Mouse (Mus musculus) neural tube, embryonic 14.5 days (tissue): ENCODE data around the gene Slc25a42. TPM values are rescaled to one million over a fixed set of nuclear protein-coding genes. Genes with fewer than 3 reads are reported as not detected.

Source experiments
- ATAC-seq: fragments of 200-750 bp; cut with Nextera tagmentation; 2 replicates; pipeline ENCODE4 v1.8.0; 2017; ENCODE audit warnings: low read depth, mild to moderate bottlenecking, moderate TSS enrichment, moderate library complexity
- H3K27ac ChIP-seq: fragments of 300-500 bp; sonication (generic); 2 replicates; pipeline ENCODE4 v1.5.1; 2014; ENCODE audit warnings: low read depth, mild to moderate bottlenecking, control low read depth, low read length, moderate library complexity, mixed read lengths
- H3K27me3 ChIP-seq: fragments of 300-500 bp; sonication (generic); 2 replicates; pipeline ENCODE4 v1.6.1; 2014; ENCODE audit warnings: low read length; ENCODE audit not compliant: control insufficient read depth, insufficient read depth
- H3K36me3 ChIP-seq: fragments of 300-500 bp; sonication (generic); 2 replicates; pipeline ENCODE4 v1.6.1; 2014; ENCODE audit warnings: low read length, mixed read lengths; ENCODE audit not compliant: control insufficient read depth, insufficient read depth
- H3K4me1 ChIP-seq: fragments of 300-500 bp; sonication (generic); 2 replicates; pipeline ENCODE4 v1.6.1; 2014; ENCODE audit warnings: low read length; ENCODE audit not compliant: control insufficient read depth, insufficient read depth
- H3K4me2 ChIP-seq: fragments of 300-500 bp; sonication (generic); 2 replicates; pipeline ENCODE4 v1.6.1; 2014; ENCODE audit warnings: mild to moderate bottlenecking, low read depth, low read length, control low read depth
- H3K4me3 ChIP-seq: fragments of 300-500 bp; sonication (generic); 2 replicates; pipeline ENCODE4 v1.5.1; 2014; ENCODE audit warnings: low read depth, low read length, control low read depth, mixed read lengths
- H3K9ac ChIP-seq: fragments of 300-500 bp; sonication (generic); replicated peaks from 2 replicates; pipeline ENCODE4 v1.6.1; 2014; ENCODE audit warnings: low read depth, mild to moderate bottlenecking, control low read depth, low read length, mixed read lengths
- H3K9me3 ChIP-seq: fragments of 300-500 bp; sonication (generic); 2 replicates; pipeline ENCODE4 v1.6.1; 2016; ENCODE audit warnings: low read length; ENCODE audit not compliant: control insufficient read depth
- WGBS: fragments of 180-500 bp; shearing (Covaris S2); extraction: QIAGEN DNeasy Blood & Tissue Kit; methylation state at CpG from one replicate; pipeline ENCODE4 v1.1.7; 2014; 5-methylcytosine and 5-hydroxymethylcytosine counted together
- polyA plus RNA-seq: library from polyadenylated mRNA; unstranded; fragments of >200 nt; fragmentation: Nextera tagmentation; extraction: Ambion mirVana; gene quantifications from 2 replicates; pipeline ENCODE4 v1.2.1, GENCODE M21; 2014

The Slc25a42 gene
- polyA plus RNA-seq, 1 experiment from 2014 or later: 10.0 TPM

- H3K4me1 ChIP-seq: peaks cover 4% of the 10 kb centered on the region; the same call in 1 of the 2 replicates
- H3K27ac ChIP-seq: no peak overlapping the region
- WGBS: 92% methylated on average over 7 of the region's 7 CpGs
- no peaks in the 10 kb centered on the region for H3K36me3 ChIP-seq
- no peak overlapping the region for H3K4me3 ChIP-seq
- H3K9me3 ChIP-seq: no peaks in the 10 kb centered on the region
- no peak overlapping the region for H3K4me2 ChIP-seq
- no peak overlapping the region for H3K9ac ChIP-seq
- ATAC-seq: no peak
- no peaks in the 10 kb centered on the region for H3K27me3 ChIP-seq
These were observed 40.9 kb downstream of the Slc25a42 start for GRCm38 (mm10) chr8:70171240-70171639.

DNA sequence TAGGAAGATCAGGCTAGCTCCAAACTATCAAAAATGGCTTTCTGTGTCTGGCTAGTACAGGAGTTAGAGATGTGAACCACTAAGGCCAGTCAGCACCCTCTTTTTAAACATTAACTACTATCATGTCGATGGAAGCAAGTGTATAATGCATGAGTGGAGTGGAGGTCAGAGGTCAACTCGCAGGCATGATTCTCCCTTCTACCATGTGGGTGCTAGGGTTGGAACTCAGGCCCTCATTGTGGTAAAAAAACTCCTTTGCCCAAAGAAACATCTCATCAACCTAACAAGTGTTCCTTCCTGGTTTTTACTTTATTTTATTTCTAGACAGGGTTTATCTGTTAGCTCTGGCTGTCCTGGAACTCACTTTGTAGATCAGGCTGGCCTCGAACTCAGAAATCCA lies 41.4 kb downstream of the Slc25a42 start:
- H3K9ac ChIP-seq: no peak overlapping the region
- H3K36me3 ChIP-seq: no peaks in the 10 kb centered on the region
- no peaks in the 10 kb centered on the region for H3K9me3 ChIP-seq
- H3K4me3 ChIP-seq: no peak overlapping the region
- no peak overlapping the region for H3K27ac ChIP-seq
- no peak overlapping the region for H3K4me2 ChIP-seq
- peaks cover 3% of the 10 kb centered on the region; the same call in 1 of the 2 replicates for H3K27me3 ChIP-seq
- no peak for ATAC-seq
- peaks cover 4% of the 10 kb centered on the region; the same call in 1 of the 2 replicates for H3K4me1 ChIP-seq
- WGBS: 86% methylated on average over 3 of the region's 3 CpGs

- H3K36me3 ChIP-seq: no peaks in the 10 kb centered on the region
- H3K4me2 ChIP-seq: no peak overlapping the region
- ATAC-seq: no peak
- peaks cover 4% of the 10 kb centered on the region; the same call in 1 of the 2 replicates for H3K4me1 ChIP-seq
- 83% methylated on average over 3 of the region's 3 CpGs for WGBS
- H3K27me3 ChIP-seq: peaks cover 8% of the 10 kb centered on the region
- H3K4me3 ChIP-seq: no peak overlapping the region
- no peak overlapping the region for H3K9ac ChIP-seq
- no peak overlapping the region for H3K27ac ChIP-seq
- no peaks in the 10 kb centered on the region for H3K9me3 ChIP-seq
These were observed 42.0 kb downstream of the Slc25a42 start for GRCm38 (mm10) chr8:70170116-70170515.

GRCm38 (mm10) chr8:70166504-70167110 lies 45.5 kb downstream of the Slc25a42 start:
- Histone ChIP-seq H3K9ac (no peak overlapping the region), H3K36me3 (no peaks in the 10 kb centered on the region), H3K4me3 (no peak overlapping the region), H3K4me2 (peak overlapping the region; percentile 26), H3K9me3 (no peaks in the 10 kb centered on the region), H3K27ac (no peak overlapping the region), H3K27me3 (peaks cover 8% of the 10 kb centered on the region), H3K4me1 (no peaks in the 10 kb centered on the region; the same call in 1 of the 2 replicates)
- peak; percentile 83 for ATAC-seq
- WGBS: 6% methylated on average over 21 of the region's 21 CpGs

DNA sequence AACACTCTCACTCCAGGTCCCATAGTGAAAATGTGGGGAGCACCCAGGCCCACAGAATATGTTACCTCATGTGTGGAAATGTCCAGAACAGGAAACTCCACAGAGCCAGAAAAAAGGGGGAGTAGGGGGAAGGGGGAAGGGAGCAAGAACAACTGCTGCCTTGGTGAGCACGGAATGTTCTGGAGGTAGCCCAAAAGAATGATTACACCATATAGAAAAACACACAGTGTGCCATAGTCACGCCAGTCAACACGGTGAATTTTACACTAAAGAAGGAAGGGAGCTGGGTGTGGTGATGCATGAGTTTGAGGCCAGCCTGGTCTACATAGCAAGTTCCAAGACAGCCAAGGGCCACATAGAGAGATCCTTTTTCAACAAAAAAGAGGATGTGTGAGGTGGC lies 48.8 kb downstream of the Slc25a42 start:
- H3K4me2 ChIP-seq: no peak overlapping the region
- no peak for ATAC-seq
- no peak overlapping the region for H3K9ac ChIP-seq
- H3K36me3 ChIP-seq: no peaks in the 10 kb centered on the region
- H3K4me1 ChIP-seq: no peaks in the 10 kb centered on the region
- 87% methylated on average over 3 of the region's 3 CpGs for WGBS
- H3K27me3 ChIP-seq: peaks cover 8% of the 10 kb centered on the region
- H3K27ac ChIP-seq: no peak overlapping the region
- H3K4me3 ChIP-seq: no peak overlapping the region
- no peaks in the 10 kb centered on the region for H3K9me3 ChIP-seq

DNA sequence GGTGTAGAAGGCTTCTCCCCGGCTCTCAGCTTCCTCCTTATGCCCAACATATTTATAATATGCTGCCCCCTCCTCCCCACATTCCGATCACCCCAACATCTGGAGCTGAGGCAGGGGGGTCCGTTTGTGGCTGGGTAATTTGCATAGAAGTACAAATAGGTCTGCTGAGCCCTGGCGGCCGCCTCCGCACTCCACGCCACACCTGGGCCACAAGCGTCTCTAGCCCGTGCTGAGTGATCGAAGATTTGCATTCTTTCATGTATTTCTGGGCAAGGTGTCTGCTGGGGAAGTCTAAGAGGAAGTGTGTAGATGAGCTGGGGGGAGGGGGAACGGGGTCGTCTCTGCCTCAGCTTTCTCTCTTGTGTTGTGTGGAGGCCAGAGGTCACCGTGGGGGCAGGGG lies 52.1 kb downstream of the Slc25a42 start:
- WGBS: 71% methylated on average over 13 of the region's 13 CpGs
- Histone ChIP-seq H3K27me3 (no peaks in the 10 kb centered on the region), H3K4me2 (no peak overlapping the region), H3K27ac (no peak overlapping the region), H3K4me3 (no peak overlapping the region), H3K9ac (no peak overlapping the region), H3K9me3 (no peaks in the 10 kb centered on the region), H3K4me1 (no peaks in the 10 kb centered on the region), H3K36me3 (no peaks in the 10 kb centered on the region)
- ATAC-seq: no peak

- no peaks in the 10 kb centered on the region for H3K9me3 ChIP-seq
- no peak overlapping the region for H3K4me3 ChIP-seq
- H3K36me3 ChIP-seq: no peaks in the 10 kb centered on the region
- WGBS: 86% methylated on average over 4 of the region's 4 CpGs
- no peak overlapping the region for H3K9ac ChIP-seq
- peak overlapping the region; percentile 64; the same call in 1 of the 2 replicates for H3K4me2 ChIP-seq
- H3K4me1 ChIP-seq: no peaks in the 10 kb centered on the region
- no peak for ATAC-seq
- no peaks in the 10 kb centered on the region for H3K27me3 ChIP-seq
- no peak overlapping the region for H3K27ac ChIP-seq
These were observed 52.9 kb downstream of the Slc25a42 start for GRCm38 (mm10) chr8:70159211-70159610.

- Histone ChIP-seq H3K4me1 (no peaks in the 10 kb centered on the region), H3K9ac (peak overlapping the region; percentile 56), H3K4me3 (peak overlapping the region; percentile 39), H3K9me3 (no peaks in the 10 kb centered on the region), H3K27ac (no peak overlapping the region), H3K36me3 (no peaks in the 10 kb centered on the region), H3K27me3 (no peaks in the 10 kb centered on the region), H3K4me2 (peak overlapping the region; percentile 64)
- peak; percentile 94 for ATAC-seq
- WGBS: 18% methylated on average over 35 of the region's 40 CpGs
These were observed 53.8 kb downstream of the Slc25a42 start for GRCm38 (mm10) chr8:70158069-70158853.

GRCm38 (mm10) chr8:70157240-70157800 lies 54.8 kb downstream of the Slc25a42 start:
- Histone ChIP-seq H3K4me1 (no peaks in the 10 kb centered on the region), H3K27ac (no peak overlapping the region), H3K36me3 (no peaks in the 10 kb centered on the region), H3K27me3 (no peaks in the 10 kb centered on the region), H3K9ac (no peak overlapping the region), H3K4me3 (no peak overlapping the region), H3K9me3 (no peaks in the 10 kb centered on the region), H3K4me2 (no peak overlapping the region)
- ATAC-seq: no peak
- 92% methylated on average over 1 of the region's 1 CpGs for WGBS
